Mouse (Mus musculus) forebrain, embryonic 10.5 days (tissue): ENCODE results near the gene C1qtnf4. TPM values are rescaled to one million over a fixed set of nuclear protein-coding genes. Genes with fewer than 3 reads are reported as not detected.

Source experiments
- DNase-seq: peaks from one replicate; pipeline ENCODE4 v3.0.0-alpha.2; 2017; ENCODE audit warnings: low spot score; ENCODE audit errors: extremely low spot score
- H3K27ac ChIP-seq: fragments of 300-500 bp; sonication (generic); 2 replicates; pipeline ENCODE4 v1.5.1; 2016; ENCODE audit warnings: mild to moderate bottlenecking
- H3K27me3 ChIP-seq: fragments of 300-500 bp; sonication (generic); 2 replicates; pipeline ENCODE4 v1.6.1; 2016; ENCODE audit warnings: mild to moderate bottlenecking; ENCODE audit not compliant: poor library complexity, severe bottlenecking
- H3K36me3 ChIP-seq: fragments of 300-500 bp; sonication (generic); replicated peaks from 2 replicates; pipeline ENCODE4 v1.6.1; 2016; ENCODE audit warnings: mild to moderate bottlenecking, moderate library complexity
- H3K4me1 ChIP-seq: fragments of 300-500 bp; sonication (generic); 2 replicates; pipeline ENCODE4 v1.6.1; 2016
- H3K4me3 ChIP-seq: fragments of 300-500 bp; sonication (generic); 2 replicates; pipeline ENCODE4 v1.5.1; 2016; ENCODE audit warnings: mild to moderate bottlenecking, moderate library complexity
- H3K9me3 ChIP-seq: fragments of 300-500 bp; sonication (generic); 2 replicates; pipeline ENCODE4 v1.6.1; 2016; ENCODE audit warnings: mild to moderate bottlenecking, moderate library complexity
- WGBS: fragments of 180-500 bp; shearing (Covaris S2); methylation state at CpG from one replicate; pipeline ENCODE4 v1.1.7; 2016; 5-methylcytosine and 5-hydroxymethylcytosine counted together
- polyA plus RNA-seq: library from polyadenylated mRNA; unstranded; fragments of >200 nt; fragmentation: Nextera tagmentation; extraction: Ambion mirVana; gene quantifications from 2 replicates; pipeline ENCODE4 v1.2.1, GENCODE M21; 2016

The C1qtnf4 gene
- polyA plus RNA-seq, 1 experiment from 2014 or later = 3.4 TPM

DNA sequence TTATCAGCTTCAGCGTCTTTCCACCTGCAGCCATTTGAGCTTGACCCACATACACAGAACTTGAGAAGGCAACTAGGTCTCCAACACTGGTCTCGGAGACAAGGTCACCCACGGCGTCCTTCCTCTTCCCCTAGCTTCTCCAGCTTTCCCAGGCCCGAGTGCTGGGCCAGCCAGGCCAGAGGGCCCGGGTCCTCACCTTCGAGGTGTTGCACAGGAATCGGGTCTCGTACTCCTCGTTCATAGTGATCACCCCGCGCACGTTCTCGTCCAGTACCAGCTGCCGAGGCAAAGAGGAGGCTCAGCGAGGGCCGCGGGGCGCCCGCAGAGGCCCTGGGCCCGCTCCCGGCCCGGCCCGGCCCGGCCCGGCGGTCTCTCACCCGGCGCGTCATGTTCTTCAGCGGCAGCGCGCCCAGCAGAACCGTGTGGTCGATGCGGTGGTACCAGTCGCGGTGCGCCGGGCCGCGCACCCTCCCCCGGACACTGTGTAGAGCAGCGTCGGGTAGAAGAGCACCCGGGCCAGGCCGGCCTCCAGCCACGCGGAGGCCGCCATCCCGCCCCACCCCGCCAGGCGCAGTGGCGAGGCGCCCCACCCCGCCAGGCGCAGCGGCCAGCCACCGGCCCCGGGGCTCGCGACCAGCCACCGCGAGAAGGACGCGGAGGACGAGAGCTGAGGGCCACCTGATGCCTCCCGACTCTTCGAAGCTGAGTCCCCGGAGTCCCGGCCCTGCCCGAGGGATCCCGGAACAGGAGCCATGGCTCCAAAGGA, 31.8 kb downstream of the C1qtnf4 start:
- no peaks in the 10 kb centered on the region for H3K9me3 ChIP-seq
- H3K36me3 ChIP-seq = peaks cover 36% of the 10 kb centered on the region
- WGBS = under 1% methylated on average over 71 of the region's 73 CpGs
- H3K27ac ChIP-seq = peak overlapping the region; percentile 97
- peak overlapping the region; percentile 79 for H3K4me3 ChIP-seq
- peaks cover 3% of the 10 kb centered on the region; the same call in 1 of the 2 replicates for H3K27me3 ChIP-seq
- DNase-seq = peak; percentile 77
- H3K4me1 ChIP-seq = peaks cover 34% of the 10 kb centered on the region

DNA sequence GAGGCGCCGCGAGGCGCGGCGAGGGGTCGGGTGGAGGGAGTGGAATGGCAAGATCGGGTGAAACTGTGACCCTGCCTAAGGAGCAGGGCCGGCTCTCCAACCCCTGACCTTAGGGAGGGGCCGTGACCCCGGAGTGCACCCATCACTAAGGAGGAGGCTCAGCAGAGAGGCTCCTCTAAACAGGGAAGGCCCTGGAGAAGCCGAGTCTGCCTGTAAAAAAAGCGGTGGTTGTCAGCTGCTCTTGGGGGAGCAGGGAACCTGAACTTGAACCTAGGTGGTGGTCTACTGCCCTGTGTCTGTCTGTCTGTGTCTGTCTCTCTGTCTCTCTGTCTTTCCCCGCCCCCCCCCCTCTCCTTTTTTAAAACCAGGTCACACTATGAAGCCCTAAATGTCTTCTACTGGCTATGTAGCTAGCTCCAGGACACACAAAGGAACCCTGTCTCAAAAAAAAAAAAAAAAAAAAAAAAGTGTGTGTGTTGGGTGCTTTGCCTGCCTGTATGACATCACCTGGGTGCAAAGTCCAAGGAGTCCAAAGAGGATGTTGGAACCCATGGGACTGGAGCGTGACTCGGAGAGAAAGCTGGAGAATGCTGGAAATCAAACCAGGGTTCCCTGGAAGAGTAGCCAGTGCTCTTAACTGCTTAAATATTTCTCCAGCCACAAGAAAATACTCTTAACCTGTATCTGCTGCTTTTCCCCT, 32.5 kb downstream of the C1qtnf4 start:
- Histone ChIP-seq H3K27me3 (peaks cover 3% of the 10 kb centered on the region; the same call in 1 of the 2 replicates), H3K36me3 (peaks cover 29% of the 10 kb centered on the region), H3K4me1 (peaks cover 34% of the 10 kb centered on the region), H3K4me3 (peak overlapping the region; percentile 79), H3K27ac (peak overlapping the region; percentile 97), H3K9me3 (no peaks in the 10 kb centered on the region)
- DNase-seq = no peak
- WGBS = 11% methylated on average over 16 of the region's 16 CpGs

DNA sequence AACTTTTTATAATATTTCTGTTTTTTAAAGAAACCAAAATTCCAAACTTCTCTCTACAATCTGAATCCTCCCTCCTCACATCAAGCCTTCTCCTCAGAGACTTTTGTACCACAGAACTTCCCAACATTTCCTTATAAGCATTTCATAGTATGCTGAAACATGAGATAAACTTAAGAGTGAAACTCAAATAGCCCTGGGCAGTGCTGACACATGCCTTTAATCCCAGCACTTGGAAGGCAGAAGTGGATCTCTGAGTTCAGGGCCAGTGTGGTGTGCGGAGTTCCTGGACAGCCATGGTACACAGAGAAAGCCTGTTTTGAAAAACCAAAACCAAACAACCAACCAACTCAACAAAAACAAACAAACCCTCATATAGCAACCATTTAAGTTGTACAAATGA, 35.5 kb downstream of the C1qtnf4 start:
- no peak overlapping the region for H3K4me3 ChIP-seq
- peaks cover 25% of the 10 kb centered on the region for H3K4me1 ChIP-seq
- no peak for DNase-seq
- no peaks in the 10 kb centered on the region for H3K36me3 ChIP-seq
- H3K9me3 ChIP-seq = no peaks in the 10 kb centered on the region
- no peak overlapping the region for H3K27ac ChIP-seq
- WGBS = 92% methylated on average over 1 of the region's 1 CpGs
- peaks cover 3% of the 10 kb centered on the region; the same call in 1 of the 2 replicates for H3K27me3 ChIP-seq

DNA sequence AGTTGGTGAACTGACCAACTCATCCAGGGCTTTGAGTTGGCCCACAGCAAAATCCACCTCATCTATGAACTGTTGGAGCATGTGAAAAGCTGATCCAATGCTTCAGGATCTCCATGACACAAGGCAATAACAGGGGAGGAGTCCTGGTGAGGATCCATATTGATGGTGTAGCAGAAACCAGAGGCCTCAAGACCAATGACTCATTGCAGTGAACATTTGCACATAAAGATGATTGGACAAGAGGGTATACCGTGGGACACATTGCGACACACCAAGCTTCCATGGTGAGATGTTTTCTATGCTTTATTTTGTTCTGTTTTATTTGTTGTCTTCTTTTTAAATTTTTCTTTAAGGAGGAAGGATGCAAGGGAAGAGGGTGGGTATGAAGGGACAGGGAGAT, 37.0 kb downstream of the C1qtnf4 start:
- 95% methylated on average over 2 of the region's 2 CpGs for WGBS
- peaks cover 10% of the 10 kb centered on the region for H3K4me1 ChIP-seq
- H3K4me3 ChIP-seq = no peak overlapping the region
- H3K27ac ChIP-seq = no peak overlapping the region
- no peaks in the 10 kb centered on the region for H3K36me3 ChIP-seq
- H3K27me3 ChIP-seq = peaks cover 3% of the 10 kb centered on the region; the same call in 1 of the 2 replicates
- no peak for DNase-seq
- no peaks in the 10 kb centered on the region for H3K9me3 ChIP-seq

DNA sequence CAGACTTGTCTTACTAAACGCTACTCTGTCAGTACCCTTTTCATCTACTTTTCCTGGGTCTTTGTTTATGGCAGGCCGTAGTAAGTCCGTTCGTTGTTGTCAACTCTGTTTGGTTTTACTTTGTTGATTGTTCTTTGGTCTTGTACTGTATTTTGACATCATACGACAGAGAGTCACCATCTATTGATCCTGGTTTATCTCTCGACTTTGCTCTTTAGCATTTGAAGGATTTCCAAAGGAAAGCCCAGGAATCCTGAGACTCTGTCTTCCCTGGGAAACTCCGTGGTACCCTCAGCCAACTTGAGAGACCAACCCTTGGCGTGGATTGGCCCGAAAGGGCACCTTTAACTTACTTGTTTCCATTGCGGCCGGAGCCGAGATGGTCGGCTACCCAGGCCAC, 42.9 kb downstream of the C1qtnf4 start:
- whole genome bisulfite sequencing = 90% methylated on average over 13 of the region's 13 CpGs
- no peaks in the 10 kb centered on the region for H3K27me3 ChIP-seq
- H3K9me3 ChIP-seq = no peaks in the 10 kb centered on the region
- no peak overlapping the region for H3K27ac ChIP-seq
- no peaks in the 10 kb centered on the region for H3K36me3 ChIP-seq
- H3K4me3 ChIP-seq = no peak overlapping the region
- H3K4me1 ChIP-seq = no peaks in the 10 kb centered on the region
- DNase-seq = no peak

DNA sequence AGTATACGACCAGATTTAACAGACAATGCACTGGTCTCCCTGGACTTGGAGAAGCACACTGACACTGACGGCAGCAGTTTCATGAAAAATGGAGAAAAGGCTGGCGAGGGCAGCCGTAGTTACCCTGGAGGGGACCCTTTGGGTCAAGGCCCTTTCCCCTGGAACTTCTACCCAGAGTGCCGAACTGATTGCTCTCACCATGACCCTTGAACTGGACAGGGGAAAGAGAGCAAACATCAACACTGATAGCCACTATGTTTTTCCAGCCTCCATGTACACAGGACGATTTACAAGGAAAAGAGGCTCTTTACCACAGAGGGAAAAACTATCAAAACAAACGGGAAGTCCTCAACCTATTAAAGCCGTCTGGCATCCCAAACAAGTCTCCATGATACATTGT, 46.2 kb downstream of the C1qtnf4 start:
- Histone ChIP-seq H3K27ac (no peak overlapping the region), H3K27me3 (no peaks in the 10 kb centered on the region), H3K4me1 (no peaks in the 10 kb centered on the region), H3K4me3 (no peak overlapping the region), H3K36me3 (no peaks in the 10 kb centered on the region), H3K9me3 (no peaks in the 10 kb centered on the region)
- DNase-seq = no peak
- WGBS = 86% methylated on average over 8 of the region's 8 CpGs

DNA sequence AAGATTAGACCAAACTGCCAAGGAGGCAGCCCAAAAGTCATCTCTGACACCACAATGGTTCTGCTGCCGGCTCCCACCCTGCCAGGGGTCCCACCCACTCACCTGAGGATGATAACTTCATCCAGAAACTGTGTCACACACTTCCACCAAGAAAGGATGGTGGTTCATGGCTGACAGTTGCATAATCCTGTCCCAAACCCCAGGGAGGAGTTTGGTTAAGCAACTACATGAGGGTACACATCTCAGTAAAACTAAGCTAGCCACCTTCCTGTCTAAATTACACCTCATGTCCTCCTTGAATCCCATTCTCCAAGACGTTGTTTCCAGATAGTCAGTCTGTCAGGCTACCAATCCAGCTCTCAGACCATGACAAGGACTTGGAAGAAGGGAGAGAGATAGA, 46.6 kb downstream of the C1qtnf4 start:
- H3K27ac ChIP-seq = no peak overlapping the region
- H3K36me3 ChIP-seq = no peaks in the 10 kb centered on the region
- H3K9me3 ChIP-seq = no peaks in the 10 kb centered on the region
- 78% methylated on average over 2 of the region's 2 CpGs for WGBS
- no peaks in the 10 kb centered on the region for H3K4me1 ChIP-seq
- no peak for DNase-seq
- no peaks in the 10 kb centered on the region for H3K27me3 ChIP-seq
- H3K4me3 ChIP-seq = no peak overlapping the region

DNA sequence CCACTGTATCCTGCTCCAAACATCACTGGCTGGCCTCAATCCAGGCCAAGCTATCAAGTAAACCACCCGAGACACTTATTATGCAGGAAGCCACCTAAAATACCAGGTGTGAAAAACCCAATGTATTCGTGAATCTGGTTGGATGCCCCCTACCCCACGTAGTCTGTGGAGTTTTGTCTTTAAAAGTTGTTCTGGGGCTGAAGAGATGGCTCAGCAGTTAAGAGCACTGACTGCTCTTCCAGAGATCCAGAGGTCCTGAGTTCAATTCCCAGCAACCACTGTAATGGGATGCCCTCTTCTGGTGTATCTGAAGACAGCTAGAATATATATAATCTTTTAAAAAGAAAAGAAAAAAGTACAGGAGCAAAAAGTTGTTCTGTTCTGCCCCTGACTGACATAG, 52.7 kb downstream of the C1qtnf4 start:
- DNase-seq = no peak
- Histone ChIP-seq H3K27ac (no peak overlapping the region), H3K27me3 (no peaks in the 10 kb centered on the region), H3K4me1 (peaks cover 31% of the 10 kb centered on the region), H3K9me3 (no peaks in the 10 kb centered on the region), H3K36me3 (peaks cover 9% of the 10 kb centered on the region), H3K4me3 (no peak overlapping the region)
- 82% methylated on average over 3 of the region's 3 CpGs for WGBS

DNA sequence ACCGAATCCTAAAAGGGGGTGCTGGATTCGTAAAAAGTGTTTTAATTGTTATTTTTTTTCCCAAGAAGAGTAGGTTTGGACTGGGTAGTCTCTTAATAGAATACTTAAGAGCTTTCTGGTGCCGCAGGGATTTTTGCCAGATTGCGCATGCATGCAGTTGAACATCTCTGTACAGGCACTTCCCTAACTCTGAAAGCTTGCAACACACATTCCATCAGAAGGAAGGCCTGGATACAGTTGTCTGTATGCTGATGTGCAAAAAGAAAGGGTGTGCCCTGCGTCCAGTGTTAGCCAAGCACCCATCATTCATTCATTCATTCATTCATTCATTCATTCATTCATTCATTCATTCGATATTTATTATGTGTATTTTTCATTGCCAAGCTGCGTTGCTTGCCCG, 54.1 kb downstream of the C1qtnf4 start:
- WGBS = 58% methylated on average over 8 of the region's 8 CpGs

More for the DNA sequence above, 54.1 kb downstream of the C1qtnf4 start:
- Histone ChIP-seq H3K36me3 (peaks cover 15% of the 10 kb centered on the region), H3K4me1 (peaks cover 35% of the 10 kb centered on the region), H3K27me3 (no peaks in the 10 kb centered on the region), H3K27ac (peak overlapping the region; percentile 98), H3K9me3 (no peaks in the 10 kb centered on the region), H3K4me3 (peak overlapping the region; percentile 74)
- no peak for DNase-seq

Other genes with a start within 250 kb of the C1qtnf4 start
- 64.7 and 75.7 TPM in 2 replicates for gene Nup160, start 208.6 kb upstream of the C1qtnf4 start, polyA plus RNA-seq
- 109 and 118 TPM in 2 replicates for gene Fnbp4, start 140.5 kb upstream of the C1qtnf4 start, polyA plus RNA-seq
- gene Agbl2, start 103.1 kb upstream of the C1qtnf4 start, polyA plus RNA-seq = 0.58 and 0.70 TPM in 2 replicates
- 245 and 249 TPM in 2 replicates for gene Mtch2, start 38.7 kb upstream of the C1qtnf4 start, polyA plus RNA-seq
- gene Kbtbd4, start 18.9 kb downstream of the C1qtnf4 start, polyA plus RNA-seq = 59.1 and 61.4 TPM in 2 replicates
- 201 and 203 TPM in 2 replicates for gene Ndufs3, start 19.0 kb downstream of the C1qtnf4 start, polyA plus RNA-seq
- 156 and 161 TPM in 2 replicates for gene Celf1, start 54.5 kb downstream of the C1qtnf4 start, polyA plus RNA-seq
- 4.9 and 5.2 TPM in 2 replicates for gene Rapsn, start 149.8 kb downstream of the C1qtnf4 start, polyA plus RNA-seq
- 361 TPM in 2 replicates for gene Psmc3, start 168.1 kb downstream of the C1qtnf4 start, polyA plus RNA-seq
- 17.8 and 17.9 TPM in 2 replicates for gene Slc39a13, start 184.6 kb downstream of the C1qtnf4 start, polyA plus RNA-seq
- gene Spi1, start 196.5 kb downstream of the C1qtnf4 start, polyA plus RNA-seq = 2.8 and 3.1 TPM in 2 replicates
- gene Mybpc3, start 232.3 kb downstream of the C1qtnf4 start, polyA plus RNA-seq = not detected in 2 replicates